Mouse (Mus musculus) mouse embryonic stem cell (cell line): ENCODE data around the gene Dgkg.

ENCODE experiments used
- in situ Hi-C, 2 experiments: fragments of 300-500 bp; cut with MboI; formaldehyde crosslinking; loops; 1 replicate in 1 of 2; 3 replicates in 1 of 2; pipeline ENCODE4 v1.14.3; 2019 to 2020; ENCODE audit warnings: low sequenced_read_pairs in 2 of 2, low pct_unique_long_range_greater_than_20kb in 1 of 2, mixed read lengths in 1 of 2; ENCODE audit not compliant: unreplicated experiment in 1 of 2

Gene Dgkg

DNA sequence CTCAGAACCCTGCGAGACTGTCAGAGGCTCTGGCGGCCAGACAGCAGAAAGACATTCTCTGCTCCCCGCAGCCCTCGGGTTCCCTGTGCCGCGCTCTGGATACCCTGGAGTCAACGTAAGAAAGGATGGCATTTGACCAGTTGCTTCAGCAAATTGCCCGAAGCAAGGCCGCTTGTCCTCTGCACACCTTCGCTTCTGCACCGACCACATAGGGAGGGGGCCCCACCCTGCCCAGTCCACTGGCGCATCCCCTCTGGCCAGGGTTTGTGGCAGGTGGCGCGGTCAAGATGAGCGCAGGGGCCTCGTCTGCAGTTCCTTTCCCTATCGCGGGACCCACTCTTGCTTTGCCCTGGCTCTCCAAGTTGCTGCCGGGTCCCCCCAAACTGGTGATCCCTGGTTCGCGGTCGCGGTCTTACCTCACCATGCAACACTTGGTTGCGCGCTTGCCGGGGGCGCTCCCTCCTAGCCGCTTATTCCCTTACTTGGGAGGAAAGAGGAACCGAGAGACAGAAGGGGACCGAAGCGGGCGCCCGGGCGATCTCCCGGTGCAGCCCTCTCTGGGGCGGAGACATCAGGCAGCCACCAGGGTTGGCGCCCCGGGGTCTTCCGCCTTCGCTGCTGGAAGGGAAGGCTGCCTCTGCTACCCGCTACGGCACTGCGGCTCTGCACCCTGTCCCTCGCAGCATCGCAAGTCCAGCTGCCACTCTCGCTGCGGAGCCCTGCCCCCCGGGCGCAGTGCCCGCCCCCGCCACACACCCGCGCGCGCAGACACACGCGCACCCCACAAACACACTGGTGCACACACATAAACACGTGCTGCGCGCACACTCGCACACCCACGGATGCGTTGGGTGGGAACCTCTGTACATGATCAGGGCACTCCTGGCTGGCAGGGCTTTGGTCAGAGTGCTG is at the start of gene Dgkg:
TSS of gene Dgkg (minus strand) at position 689 of the 912 bp plus-strand sequence.
- in situ Hi-C loops, result no loop called here

DNA sequence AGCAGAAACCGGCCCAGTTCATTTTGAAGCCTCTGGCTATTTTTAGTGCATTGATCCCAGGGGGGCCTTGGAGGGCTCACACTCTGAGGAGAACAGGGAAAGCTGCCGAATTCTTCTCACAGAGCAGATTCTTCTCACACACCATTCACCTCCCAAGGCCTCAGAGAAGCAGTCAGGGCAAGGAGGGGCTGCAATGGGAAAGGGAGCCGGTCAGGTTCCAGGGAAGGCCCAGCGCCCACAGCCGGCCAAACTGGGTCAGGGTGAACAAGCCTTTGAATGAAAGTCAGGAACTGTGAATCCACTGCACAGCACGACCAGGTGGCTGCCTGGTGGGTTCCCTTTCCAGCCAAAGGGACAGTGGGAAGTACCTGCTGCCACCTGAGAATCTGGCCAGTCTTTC is 47.9 kb upstream of the Dgkg start:
- in situ Hi-C loops, result no loop called here

DNA sequence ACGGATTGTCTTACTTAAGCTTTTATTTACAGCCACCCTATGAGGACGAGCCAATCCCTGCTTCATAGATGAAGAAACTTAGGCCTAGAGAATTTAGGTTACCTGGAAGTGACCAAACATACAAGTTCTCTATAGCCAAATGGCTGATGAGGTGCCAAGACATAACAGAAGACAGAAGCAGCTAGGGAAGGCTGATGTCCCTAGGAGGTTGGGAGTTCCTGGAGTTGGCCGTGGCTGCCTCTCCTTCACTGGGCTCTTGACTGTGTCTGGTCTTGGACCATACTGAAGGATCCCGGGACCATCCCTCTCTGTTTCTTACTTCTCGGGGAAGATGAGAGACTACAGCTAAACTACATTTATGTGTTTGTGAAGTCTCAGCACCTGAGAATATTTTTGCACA is 47.1 kb upstream of the Dgkg start:
- in situ Hi-C loops, result no loop called here

DNA sequence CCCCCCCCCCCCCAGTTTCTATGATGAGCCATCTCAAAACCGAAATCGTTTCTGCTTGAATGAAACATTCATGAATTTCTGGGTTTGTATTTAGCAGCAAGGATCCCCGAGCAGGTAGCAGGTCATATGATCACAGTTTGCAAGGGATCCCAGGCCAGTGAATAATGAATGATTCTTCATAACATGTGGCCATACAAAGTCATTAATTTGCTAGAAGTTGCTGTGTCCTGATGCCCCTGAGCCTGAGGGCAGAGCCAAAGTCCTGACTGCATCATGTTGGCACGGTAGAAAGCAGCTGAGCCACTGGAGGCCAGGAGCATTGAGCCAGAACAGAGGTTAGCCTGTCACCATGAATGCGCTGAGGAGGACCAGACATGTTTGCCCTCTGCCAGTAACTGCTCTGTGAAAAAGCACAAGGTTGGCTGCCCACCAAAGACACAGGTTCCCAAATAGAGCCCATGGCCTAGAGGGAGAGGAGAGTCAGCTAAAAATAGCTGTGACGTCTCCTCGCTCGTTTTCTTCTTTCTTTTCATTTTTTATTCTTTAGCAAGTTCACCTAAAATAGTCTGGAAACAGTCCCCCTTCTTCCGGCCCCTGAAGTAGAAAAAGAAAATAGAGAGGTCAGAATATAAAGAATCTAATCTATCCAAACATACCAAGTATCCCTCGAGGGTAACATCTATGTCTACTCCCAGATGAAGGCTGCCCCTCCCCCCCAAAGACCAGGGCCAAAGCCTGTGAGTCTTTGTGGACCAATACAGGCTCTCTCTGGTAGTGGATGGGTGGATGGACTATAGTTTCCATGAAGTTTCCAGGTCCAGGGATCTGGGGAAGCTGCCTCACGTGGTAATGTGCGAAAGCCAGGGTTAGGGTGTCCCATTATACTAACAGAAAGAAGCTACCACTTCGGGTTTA is 42.1 kb upstream of the Dgkg start:
- in situ Hi-C loops, result no loop called here

DNA sequence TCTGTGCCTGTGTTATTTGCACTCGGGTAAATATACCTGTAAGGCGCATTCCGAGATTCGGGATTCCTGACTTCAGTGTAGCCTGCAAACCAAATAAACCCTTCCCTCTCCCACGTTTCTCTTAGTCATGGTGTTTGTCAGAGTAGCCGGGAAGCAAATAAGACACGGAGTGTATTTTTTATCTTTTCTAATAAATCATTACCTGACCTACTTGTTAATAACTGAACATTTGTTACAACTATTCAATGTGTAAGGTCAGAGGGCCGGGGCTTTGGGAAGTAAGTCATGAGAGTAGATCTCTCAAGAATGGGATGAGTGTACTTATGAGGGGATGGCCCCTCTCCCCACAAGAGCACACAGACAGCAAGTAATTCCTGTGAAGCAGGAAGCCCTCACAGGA is 41.1 kb upstream of the Dgkg start:
- in situ Hi-C loops, result no loop called here

- in situ Hi-C loops, result no loop called here
Measured at GRCm38 (mm10) chr16:22689622-22690021, 32.6 kb upstream of the Dgkg start.

GRCm38 (mm10) chr16:22687711-22688230 is 30.8 kb upstream of the Dgkg start:
- in situ Hi-C loops, result no loop called here

DNA sequence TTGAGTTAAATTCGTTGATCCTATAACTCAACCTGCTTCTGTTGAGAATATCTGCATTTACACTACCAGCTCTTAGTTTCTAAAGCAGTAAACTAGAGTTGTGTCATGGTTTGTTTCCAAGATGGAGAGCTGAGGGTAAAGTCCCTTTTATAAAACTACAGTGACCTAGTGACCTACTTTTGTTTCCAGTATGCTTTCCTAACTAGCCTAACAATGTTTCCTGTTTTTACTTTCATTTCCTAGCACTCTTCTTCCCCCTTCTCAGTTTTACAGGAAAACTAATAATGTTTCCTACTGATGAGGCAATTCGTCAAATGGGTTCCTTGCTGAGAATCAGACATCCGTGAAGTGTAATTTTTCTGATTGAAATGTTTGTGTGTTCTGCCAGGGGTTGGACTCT is 26.6 kb upstream of the Dgkg start:
- in situ Hi-C loops, result no loop called here

GRCm38 (mm10) chr16:22682727-22683126 is 25.7 kb upstream of the Dgkg start:
- in situ Hi-C loops, result no loop called here

DNA sequence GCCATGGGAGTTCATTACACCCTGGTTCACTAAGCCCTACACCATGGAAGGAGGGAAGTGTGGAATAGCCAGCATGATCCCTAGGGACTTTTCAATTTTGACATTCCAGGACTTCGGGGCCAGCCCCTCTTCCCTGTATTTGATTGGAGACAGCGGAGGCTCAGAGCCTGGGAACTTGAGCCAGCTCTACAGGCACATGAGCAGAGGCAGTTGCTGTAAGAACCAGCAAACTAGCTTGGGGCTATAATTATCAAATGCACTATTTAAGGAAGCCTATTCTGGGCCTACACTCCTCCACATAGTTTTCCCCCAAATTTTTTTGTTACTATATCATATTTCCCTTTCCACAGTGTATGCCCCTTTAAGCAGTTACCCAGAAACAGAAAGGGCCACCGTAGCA is 22.6 kb upstream of the Dgkg start:
- in situ Hi-C loops, result no loop called here

DNA sequence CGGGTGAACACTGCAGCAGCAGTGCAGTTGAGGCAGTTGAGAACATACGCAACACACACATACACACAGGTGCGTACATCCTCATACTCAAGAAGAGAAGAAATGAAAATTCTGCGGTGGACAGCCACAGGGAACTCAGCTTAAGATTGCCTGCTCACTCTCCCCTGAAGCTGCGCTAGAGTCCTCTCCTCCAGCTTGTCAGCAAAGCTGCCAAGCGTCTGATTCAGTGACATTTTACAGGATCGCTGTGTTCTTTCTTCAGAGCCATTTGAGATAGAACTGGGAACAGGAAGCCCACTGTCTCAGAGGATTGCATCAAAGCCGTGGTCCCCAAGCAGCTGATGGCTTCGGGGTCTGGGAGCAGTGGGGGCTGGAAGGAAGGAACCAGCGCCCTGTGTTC is 17.6 kb upstream of the Dgkg start:
- in situ Hi-C loops, result no loop called here

- in situ Hi-C loops, result no loop called here
Measured at GRCm38 (mm10) chr16:22674164-22674563, 17.1 kb upstream of the Dgkg start.

DNA sequence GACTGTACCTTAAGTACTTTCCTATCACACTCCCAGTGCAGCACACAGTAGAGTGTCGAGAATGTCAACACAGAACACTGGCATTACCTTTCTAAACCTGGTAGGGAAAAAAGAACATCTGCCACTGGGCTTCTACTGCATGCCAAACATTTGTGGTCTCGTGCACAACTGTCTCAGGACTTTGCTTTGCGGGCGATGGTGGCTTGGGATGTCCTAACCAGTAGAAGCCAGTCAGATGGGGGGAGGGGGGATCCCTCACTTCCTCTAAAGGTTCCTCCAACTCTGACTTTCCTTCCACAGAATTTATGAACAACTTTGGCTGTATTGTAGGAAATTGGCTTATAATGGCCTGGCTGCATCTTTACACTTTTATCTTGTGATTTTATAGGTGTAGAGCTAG is 7.0 kb upstream of the Dgkg start:
- in situ Hi-C loops, result no loop called here

- in situ Hi-C loops, result no loop called here
Measured at GRCm38 (mm10) chr16:22663136-22663535, 6.1 kb upstream of the Dgkg start.

DNA sequence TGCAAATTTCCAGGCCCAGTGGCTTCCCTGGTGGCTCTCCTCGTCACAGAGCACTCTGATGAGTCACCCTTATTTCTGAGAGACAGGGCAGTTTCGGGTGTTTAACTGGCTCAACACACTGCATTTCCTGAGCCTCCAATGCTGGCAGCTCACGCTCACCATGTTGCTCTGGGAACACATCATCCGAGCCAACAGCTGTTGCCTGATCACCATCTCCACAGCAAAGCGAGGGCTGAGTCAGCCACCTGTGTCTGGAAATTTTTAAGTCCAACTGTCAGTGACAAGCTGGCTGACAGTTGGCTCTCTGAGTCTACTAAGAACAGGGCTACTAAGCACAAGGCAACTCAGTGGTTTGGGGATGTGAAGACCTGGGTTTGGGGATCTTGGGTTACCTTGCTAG is 4.1 kb upstream of the Dgkg start:
- in situ Hi-C loops, result no loop called here

DNA sequence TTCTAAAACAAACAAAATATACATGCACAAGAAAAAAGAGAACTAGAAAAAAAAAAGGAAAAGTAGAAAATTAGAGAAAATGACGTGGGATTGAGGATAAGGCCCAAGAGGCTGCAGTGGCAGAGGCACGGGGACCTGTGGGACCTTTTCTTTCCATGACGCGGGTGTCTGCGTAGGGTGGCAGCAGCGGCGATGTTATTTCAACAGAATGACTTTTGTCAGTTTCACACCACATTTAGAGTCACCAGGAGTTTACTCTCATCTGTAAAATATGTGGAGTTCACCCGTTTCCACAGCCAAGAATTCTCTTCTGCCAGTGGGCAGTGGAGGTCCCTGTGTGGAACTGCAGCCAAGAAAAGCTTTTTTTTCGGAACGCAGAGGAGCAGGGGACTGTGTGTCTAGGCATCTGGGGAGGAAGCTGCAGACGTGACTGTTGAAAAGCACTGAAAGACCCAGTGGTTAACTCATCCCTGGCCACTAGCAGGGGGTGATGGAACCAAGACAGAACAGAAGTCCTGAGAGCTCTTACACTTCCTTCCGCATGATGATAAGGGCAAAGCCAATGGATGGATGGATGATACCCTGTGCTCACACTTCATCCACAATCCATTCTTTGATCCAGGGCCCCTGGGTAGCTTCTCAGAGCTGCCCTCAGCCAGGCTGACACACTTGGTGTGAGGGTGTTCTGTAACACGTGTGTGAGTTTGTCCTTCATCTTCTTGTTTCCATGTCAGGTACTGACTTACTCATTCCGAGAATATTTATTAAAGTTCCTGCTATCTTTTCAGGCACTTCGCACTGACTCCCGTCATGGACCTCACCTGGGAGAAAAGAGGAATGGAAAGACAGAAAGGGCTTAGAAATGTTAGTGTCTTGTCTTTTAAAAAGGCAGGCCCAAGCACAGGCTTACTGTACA is 1.1 kb upstream of the Dgkg start:
- in situ Hi-C loops, result no loop called here

DNA sequence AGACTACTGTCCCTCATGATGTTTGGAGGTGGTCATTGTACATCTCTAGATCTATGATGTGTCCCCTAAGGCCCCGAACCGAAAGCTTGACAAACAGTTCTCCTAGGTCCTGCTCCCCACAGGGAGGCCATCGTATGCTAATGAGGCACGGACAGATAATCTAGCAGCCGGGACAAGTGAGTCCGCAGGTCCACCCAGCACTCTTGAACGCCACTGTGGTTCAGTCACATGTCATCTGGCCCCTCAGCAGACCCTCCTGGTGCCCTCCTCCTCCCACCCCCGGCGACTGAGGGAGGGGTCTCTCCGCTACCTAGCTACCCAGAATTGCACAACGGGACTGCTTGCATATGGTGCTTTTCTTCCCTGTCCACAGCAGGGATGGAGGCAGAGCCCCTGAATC is 1.2 kb downstream of the Dgkg start:
- in situ Hi-C loops, result no loop called here

GRCm38 (mm10) chr16:22655223-22655622 is 1.8 kb downstream of the Dgkg start:
- in situ Hi-C loops, result no loop called here
